Mouse (Mus musculus): Measurements from ENCODE around the gene Gm10959.

Gm10959 gene

DNA sequence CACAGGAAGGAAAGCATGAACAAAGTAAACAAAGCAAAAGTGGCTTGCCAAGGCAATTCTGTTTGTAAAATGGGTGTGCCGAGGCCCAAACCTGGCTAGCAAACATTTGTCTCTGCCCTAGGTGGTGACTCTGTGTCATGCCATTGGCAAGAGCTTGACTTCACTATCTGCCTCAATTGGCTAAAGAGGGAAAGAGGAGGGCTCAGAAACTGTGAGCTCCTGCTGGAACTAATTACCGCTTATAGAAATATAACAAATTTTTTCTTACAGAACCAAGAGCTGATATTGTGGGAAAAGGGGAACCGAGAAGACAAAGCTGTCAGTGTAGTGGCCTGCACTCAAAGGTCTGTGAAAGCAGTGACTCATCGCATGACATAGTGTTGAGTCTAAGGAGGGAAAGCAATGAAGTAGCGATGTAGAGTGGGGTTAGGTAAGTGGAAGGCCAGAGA lies 30.8 kb downstream of the Gm10959 start:
- DNase-seq (ENCODE audit: low spot score in 2 of 2) = no peak

DNA sequence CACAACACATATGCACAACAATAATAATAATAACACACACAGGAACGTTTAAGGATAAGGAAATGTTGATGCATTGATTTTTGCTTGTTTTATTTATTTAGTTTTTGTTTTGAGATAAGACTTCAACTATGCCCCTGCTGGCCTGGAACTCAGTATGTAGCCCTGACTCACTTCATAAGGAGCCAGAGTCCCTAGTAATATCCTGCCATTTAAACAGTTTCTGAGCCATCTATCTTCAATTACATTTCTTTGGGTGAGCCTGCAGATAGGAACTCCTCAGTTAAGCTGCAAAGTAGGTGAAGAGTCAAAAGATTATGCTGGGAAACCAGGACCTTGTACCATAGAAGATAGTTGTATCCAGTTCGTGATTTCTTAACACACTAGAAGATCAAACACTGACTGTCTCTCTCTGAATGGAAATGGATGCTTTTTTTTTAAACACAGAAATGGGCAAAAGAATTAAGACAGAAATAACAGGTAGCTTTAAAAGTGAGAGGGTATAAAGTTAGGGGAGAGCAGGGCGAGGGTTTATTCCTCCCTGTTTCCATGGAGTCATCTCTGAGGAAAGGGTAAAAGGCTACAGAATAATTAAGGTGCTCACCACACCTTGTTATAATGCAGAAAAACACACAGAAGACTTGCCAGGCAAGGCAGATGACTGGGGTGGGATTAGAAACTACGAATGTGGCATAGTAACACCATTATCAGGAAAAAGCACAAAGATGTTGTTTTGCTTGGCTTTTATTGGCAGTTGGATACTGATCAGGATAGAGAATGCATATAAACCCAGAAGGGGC lies 31.5 kb downstream of the Gm10959 start:
- no peak for DNase-seq (ENCODE audit: low spot score in 2 of 2)

DNA sequence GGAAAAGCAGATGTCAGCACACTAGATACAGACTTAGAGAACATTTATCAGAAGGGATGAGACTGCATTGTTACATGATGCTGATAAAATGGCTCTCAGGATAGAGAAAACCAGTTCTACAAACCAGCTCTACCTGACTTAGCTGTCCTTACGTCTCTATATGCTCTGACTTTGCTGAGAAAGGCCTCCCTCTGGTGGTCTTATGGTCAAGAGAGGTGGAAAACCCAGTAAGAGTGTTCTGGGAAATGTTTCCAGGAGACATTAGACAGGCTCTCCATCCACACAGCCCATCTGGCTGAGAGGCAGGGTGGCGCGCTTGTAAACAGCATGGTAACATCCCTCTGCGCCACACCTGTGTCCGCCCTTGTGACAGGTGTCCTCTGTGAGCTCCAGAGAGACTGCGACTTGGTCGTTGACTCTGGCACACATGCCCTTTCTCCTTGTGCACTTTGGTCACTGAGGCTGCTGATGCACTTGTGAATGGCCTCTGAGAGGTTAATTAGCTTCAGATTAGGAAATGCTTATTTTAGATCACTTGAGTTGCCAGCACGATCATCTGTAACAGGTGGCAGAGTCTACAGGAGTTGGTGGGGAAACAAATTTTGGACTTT lies 40.4 kb downstream of the Gm10959 start:
- DNase-seq (ENCODE audit: low spot score in 2 of 2) = no peak

DNA sequence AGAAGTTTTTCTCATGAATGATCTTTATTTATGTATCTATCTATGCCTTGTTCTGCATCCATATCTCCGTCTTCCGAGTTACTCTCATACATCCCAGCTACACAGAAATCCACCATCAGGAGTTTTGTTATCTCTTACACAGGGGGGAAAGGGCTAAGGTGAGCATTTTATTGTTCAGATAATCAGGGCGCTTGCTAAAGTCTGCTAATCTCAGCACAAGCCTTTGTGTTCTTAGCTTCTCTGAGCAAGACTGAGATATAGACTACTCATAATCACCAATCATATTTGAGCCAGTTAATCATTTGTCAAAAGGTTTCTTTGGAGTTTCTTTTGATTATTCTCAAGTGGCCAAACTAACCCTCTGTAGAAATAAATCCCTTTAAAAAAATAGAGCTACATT lies 41.6 kb downstream of the Gm10959 start:
- DNase-seq (ENCODE audit: low spot score in 2 of 2) = no peak

DNA sequence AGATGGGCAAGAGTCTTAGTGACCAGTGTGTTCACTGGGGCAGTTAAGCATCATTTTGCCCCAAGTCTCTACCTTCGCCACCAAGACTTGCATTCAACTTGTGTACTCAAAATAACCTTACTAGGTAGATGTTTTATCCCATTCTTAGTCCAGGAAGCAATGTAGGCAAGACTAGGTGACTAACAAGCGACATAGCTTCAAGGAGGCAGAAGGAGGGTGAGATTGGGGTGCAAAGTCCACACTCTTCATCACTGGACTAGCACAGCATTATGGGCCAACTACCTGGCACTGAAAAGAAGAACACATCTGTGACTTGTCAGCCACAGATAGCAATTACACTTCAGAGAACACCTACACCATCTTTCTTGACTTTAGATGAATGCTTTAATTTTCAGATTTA lies 42.3 kb downstream of the Gm10959 start:
- DNase-seq (ENCODE audit: low spot score in 2 of 2) = no peak

DNA sequence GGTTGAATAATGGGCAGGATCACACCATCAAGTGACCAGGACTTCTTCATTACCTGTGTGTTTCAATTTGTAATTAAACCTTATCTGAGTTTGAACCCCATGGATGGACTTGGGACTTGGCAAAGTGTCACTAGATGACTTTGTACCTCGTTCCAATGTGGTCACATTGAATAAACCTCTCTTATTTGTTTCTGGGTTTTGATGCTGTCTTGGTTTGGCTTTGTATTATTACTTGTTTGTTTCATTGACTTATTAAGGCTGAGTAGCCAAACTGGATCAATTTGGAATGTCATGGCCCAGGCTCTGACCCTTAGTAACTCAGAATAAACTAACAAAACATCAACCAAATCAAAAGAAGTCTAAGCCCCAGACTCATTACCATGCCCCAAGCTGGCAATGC lies 47.6 kb downstream of the Gm10959 start:
- no peak for DNase-seq (ENCODE audit: low spot score in 2 of 2)

DNA sequence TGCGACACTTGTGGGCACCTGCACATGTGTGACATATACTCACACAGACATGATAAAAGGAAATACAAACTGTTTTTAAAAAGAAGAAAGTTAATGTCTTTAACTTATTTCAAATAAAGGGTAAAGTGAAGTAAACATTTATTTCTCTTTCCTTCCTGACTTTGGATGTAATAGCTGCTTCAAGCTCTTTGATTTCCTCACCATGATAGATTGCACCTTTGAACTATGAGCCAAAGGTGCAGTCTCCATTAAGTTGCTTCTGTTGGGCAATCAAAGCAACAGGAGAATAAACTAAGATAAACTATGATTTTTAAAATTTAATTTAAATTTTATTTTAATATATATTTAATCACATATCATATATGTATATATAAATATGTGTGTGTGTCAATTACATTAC lies 50.9 kb downstream of the Gm10959 start:
- no peak for DNase-seq (ENCODE audit: low spot score in 2 of 2)

DNA sequence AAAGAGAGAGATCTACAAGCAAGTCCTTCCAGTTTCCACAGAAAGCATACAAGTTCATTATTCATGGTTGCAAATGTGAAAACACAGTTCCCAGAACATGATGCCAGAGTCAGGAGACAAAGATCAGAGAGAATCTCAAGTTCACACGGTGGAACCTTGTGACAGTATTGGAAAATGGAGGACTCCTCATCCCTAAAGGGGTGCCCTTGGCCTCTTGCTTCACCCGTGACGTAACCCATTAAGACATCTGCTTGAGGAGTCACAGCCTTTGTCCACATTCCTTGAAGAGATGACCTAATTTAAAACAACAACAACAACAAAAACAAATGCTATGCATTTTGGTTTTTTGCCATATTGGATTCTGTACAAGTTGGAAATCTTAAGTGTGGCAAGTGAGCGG lies 54.1 kb downstream of the Gm10959 start:
- DNase-seq (ENCODE audit: low spot score in 2 of 2) = no peak

All from natural killer cell, adult 2 months (primary cell).